Mouse (Mus musculus): ENCODE measurements at regions not wholly inside any gene's neighbourhood (a gene's known extent, or its start where the extent isn't known, plus 50 kb on each side); places are given as distances from the start of the nearest gene placed in this dataset.

- no peak for TF ChIP-seq MAFK (IDR thresholded peaks at IDR 0.05; ENCODE audit: insufficient read depth, low read depth, low read length)
- TF ChIP-seq CHD2 (IDR thresholded peaks at IDR 0.05; ENCODE audit: low read depth, low read length): no peak
- no peak for TF ChIP-seq ZNF384 (IDR thresholded peaks at IDR 0.05; ENCODE audit: low read depth, low read length)
- TF ChIP-seq HCFC1 (IDR thresholded peaks at IDR 0.05; ENCODE audit: borderline replicate concordance, insufficient read depth, low read length): no peak
- no peak for TF ChIP-seq ZC3H11A (IDR thresholded peaks at IDR 0.05; ENCODE audit: borderline replicate concordance, low read depth, low read length)
These were observed 188.9 kb upstream of the Fat4 start for GRCm38 (mm10) chr3:38697871-38698270.
